Mouse (Mus musculus) testis, postnatal 14 days (tissue): ENCODE data around the gene Mfsd4b2.
"Not testable (repeated sequence)": the region's sequence is repeated elsewhere in the genome, so short reads cannot be mapped to it uniquely, and the experiment has no call there.

Experiments
- DNase-seq: peaks from one replicate; pipeline ENCODE4 v3.0.0; 2021; ENCODE audit warnings: low spot score

Mfsd4b2 gene

GRCm38 (mm10) chr10:39926616-39927139 is at the start of gene Mfsd4b2:
TSS of gene Mfsd4b2 (minus strand) at chr10:39926923.
- DNase-seq: peak; percentile 19

- no peak for DNase-seq
Observed at GRCm38 (mm10) chr10:39975771-39976170, 49.0 kb upstream of the Mfsd4b2 start.

DNA sequence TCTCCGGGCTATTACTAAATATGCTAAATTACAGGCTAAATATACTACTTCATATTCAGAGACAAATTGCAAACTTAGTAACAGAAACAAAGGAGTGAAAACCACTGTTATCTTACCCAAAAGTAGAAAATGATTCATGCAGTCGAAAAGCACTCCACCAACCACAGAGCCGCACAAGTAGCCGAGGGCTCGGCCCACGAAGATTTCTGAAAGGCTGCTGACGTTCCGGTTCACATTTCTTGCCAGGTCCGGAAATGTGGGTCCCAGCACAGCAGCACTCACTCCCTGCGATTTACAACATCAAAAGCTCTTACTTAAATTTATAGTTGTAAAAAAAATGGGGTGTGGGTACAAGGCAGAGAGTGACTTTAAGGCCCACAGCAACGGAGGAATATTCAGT is 48.3 kb upstream of the Mfsd4b2 start:
- no peak for DNase-seq

DNA sequence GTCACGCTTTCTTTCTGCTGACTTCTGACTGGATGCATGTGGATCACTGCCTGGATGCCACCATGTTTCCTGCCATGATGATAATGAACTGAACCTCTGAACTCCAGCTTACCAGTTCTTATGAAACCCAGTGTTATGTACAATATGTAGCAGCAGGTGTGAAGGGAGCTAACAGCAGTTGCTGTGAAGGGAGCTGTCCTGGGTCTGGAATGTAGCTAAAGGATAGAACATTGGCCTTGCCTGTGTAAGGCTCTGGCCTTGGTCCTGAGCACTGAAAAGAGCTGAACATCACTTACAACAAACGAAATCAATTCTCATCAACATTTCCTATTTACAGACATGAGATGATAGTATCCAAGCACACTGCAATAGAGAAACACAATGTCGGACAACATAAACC is 40.8 kb upstream of the Mfsd4b2 start:
- no peak for DNase-seq

GRCm38 (mm10) chr10:39961906-39962305 is 35.2 kb upstream of the Mfsd4b2 start:
- no peak for DNase-seq

DNA sequence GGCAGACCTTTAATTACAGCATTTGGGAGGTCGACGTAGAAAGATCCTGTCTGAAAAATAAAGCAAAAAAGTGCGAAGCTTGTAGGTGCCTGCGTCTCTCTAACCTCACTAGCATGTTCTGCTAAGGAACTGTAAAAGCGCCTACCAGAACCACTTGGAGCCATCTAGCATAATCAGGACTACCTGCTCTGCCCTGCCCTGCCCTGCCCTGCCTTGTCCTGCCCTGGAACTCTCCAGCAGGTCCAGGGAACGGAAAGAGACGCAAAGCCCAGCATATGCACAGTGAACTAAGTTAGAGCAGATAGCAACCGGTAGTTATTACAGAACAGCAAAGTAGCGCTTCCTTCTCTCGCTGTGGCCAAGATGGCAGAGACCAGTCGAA is 33.7 kb upstream of the Mfsd4b2 start:
- no peak for DNase-seq

GRCm38 (mm10) chr10:39959761-39960440 is 33.2 kb upstream of the Mfsd4b2 start, which contains the start of gene Mfsd4b3:
TSS of gene Mfsd4b3 (minus strand) at chr10:39960153.
- peak; percentile 89 for DNase-seq

DNA sequence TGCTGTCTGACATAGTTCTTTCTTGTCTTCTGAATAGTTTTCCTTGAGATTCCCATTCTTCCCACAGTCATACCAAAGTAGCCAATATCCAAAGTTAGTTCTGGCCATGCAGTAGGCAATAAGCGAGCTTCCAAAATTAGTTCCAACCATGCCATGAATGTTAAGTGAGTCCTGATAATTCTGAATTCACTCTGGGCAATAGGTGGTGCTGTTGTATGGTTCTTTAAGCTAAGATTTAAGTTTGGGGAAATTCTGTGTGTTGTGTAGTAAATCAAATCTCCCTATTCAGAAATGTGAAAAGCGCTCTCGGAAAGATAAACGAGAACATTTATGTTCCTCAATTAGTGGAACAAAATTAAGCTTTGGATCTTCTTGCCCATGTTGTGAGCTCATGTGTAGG is 31.5 kb upstream of the Mfsd4b2 start:
- DNase-seq: no peak

DNA sequence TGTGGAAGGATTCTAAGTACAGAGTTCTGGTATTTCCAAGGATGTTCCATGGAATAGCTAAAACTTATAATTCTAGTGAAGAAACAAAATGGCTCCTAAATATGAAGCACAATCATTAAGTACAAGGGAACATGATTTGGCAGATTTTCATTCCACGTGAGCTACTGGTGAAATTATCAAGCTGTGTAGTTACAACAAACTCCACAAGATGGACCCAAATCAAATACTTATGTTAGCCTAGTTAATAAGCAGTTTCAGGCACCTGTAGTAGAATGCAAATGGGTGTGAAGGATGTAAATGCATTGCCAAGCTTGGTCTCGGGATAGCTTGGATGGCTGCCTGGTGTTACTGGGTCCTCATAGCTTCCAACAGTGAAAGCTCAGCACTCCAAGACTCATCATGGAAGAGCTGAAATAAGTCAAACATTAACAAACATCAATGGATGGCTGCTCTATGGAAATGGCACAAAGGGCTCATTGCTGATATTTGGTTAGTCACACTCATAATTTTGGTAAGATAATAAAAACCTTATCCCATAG is 29.7 kb upstream of the Mfsd4b2 start:
- no peak for DNase-seq

GRCm38 (mm10) chr10:39955163-39955562 is 28.4 kb upstream of the Mfsd4b2 start:
- no peak for DNase-seq

- no peak for DNase-seq
Observed at GRCm38 (mm10) chr10:39949377-39949954, 22.7 kb upstream of the Mfsd4b2 start.

DNA sequence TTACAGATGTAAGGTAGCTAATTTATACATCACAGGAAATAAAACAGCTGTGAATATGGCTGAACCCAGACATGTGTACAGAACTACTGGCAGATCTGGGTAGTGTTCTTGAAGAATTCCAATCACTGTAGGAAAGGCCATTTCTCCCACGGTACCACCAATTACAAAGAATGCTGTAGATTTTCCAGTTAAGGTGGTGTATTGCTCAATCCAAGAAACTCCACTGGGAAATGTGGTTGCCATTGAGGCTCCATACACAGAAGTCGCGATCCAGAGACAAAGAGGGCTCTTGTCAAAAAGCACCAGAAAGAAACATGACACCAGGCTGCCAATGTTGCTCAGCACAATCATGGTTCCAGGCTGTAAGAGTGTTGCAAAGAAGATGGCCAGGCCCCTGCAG is 20.5 kb upstream of the Mfsd4b2 start:
- DNase-seq: not testable (repeated sequence)

- no peak for DNase-seq
Observed at GRCm38 (mm10) chr10:39936553-39936952, 9.8 kb upstream of the Mfsd4b2 start.

- DNase-seq: not testable (repeated sequence)
Observed at GRCm38 (mm10) chr10:39924556-39924955, 2.2 kb downstream of the Mfsd4b2 start.

DNA sequence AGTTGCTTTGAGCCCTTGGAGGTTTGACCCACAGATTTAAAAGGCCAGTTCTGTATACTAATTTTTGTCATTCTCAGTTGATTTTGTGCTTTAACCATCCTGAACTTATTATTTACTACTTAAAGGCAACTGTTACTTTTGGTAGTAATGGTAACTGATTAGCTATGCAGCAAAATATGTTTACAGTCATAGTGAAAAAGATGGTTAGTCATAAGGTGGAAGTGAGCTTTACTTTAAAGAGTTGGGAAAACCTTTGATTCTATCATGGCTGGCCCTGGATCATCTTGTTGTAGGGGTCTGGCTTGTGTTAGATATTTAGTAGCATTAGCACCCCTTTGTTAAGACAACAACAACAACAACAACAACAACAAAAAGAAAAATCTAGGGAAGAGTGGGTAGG is 14.1 kb downstream of the Mfsd4b2 start:
- no peak for DNase-seq

DNA sequence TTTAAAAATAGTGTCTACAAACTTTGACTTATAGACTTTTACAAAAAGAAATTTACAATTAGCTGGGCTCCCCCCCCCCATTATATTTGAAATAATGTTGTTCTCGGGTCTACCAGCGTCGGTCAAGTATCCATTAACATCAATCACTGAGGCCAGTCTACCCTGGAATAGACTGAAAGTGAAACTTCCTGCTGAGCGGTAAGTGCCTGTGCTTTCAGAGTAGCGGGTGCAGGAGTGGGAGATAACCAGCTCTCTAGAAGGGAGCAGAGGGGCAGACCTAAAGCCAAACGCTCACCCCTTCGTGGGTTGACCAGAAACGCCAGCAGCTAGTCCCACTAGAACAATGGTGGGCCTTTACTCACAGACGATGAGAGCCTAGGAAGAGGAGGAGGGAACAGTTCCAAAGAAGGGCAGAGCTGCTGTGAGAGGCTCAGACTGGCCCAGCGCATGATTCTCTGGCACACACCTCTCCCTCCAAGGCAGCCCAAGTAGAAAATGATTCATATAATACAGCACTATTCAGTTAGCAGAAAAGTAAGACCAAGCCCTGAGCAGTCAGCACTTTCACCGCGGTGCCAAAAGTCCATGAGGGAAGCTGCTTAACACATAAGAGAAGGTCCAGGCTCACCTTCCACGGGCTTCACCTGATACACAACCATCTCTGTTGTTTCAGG is 17.8 kb downstream of the Mfsd4b2 start:
- DNase-seq: no peak

DNA sequence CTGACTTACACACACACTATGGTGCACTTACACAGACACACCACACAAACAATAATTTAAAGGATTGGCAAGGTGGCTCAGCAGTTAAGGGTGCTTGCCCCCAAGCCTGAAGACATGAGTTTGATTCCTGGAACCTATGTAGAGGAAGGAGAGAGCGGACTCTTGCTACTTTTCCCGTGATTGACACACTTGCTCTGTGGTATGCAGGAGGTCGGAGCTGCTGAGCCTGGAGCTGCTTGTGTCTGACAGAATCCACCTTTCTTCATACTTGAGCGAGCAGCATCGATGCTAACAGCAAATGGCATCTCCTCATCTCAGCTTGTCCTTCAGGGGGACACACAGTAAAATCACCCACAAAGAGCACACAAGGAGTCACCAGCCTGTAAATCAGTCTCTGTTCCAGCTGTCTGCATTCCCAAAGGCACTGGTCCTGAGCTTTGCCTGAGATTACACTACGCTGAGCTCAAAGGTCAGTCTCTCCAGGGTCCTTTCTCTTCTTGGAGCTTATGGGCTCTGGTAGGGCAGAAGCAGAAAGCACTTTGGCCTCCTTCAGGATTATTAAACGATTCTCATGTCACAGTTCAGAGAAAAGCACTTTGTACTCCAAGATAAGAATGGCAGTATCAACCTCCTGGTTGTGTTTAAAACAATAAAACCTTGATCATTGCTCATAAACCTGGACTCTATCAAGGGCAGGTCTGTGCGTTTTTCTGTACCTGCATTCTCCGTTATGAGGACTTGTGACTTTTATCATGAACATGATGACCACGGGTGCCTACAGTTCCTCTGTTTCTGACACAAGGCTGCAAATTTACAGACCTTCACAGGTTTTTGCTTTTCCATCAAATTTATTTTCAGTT is 19.7 kb downstream of the Mfsd4b2 start:
- DNase-seq: no peak

- DNase-seq: no peak
Observed at GRCm38 (mm10) chr10:39904191-39904590, 22.5 kb downstream of the Mfsd4b2 start.

DNA sequence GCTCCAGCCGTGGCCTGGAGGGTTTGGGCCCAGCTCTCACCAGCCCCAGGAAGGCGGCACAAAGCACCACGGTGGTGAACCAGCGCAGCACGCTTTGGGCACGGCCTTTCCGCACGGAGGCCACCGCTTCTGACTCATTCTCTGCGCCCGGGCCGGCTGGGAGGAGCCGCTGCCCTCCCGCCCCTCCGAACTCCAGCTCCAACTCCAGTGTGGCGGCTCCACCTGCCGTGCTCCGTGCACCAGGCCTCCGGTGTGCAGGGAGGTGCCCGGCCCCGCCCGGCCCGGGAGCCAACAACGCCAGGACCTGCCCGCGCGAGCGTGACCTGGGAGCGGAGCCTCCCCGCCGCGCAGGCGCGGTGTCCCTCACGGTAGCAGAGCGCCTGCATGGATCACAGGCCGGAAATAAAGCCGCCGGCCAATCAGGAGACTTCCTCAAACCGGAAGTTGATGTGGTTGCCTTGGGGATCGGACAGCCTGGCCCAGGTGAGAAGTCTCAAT is 27.8 kb downstream of the Mfsd4b2 start, which contains the start of gene Mfsd4b4:
TSS of gene Mfsd4b4 (minus strand) at position 365 of the 498 bp plus-strand sequence.
- peak; percentile 90 for DNase-seq

- DNase-seq: no peak
Observed at GRCm38 (mm10) chr10:39896503-39896902, 30.2 kb downstream of the Mfsd4b2 start.
